Mouse (Mus musculus): ENCODE measurements around the gene Ier3. TPM values are rescaled to one million over a fixed set of nuclear protein-coding genes. Genes with fewer than 3 reads are reported as not detected.

Gene Ier3
- 3.7 and 5.1 TPM in 2 replicates for polyA plus RNA-seq (2012; rRNA removed)

GRCm38 (mm10) chr17:35821439-35822430 is at the start of gene Ier3:
Ier3 (plus strand) TSS chr17:35821684.
- Histone ChIP-seq H3K27me3 (ENCODE audit: control insufficient read depth, insufficient read depth, low read length) (0 out of 2 replicates have a peak, but pooled peaks cover 2% of the 10 kb centered on the region), H3K36me3 (ENCODE audit: control insufficient read depth, insufficient read depth, low read length) (0 out of 2 replicates have a peak, but pooled peaks cover 1% of the 10 kb centered on the region), H3K27ac (ENCODE audit: insufficient read depth, low read length) (peak within 1 kb of the TSS; percentile 58), H3K4me1 (ENCODE audit: control insufficient read depth, insufficient read depth, insufficient read length) (peaks cover 14% of the 10 kb centered on the region; the same call in 1 of the 2 replicates), H3K4me3 (ENCODE audit: extremely low read depth, insufficient read depth, insufficient read length) (peak within 1 kb of the TSS; percentile 77)
- WGBS = 1% methylated on average over 62 of the region's 62 CpGs
- TF ChIP-seq CTCF (IDR thresholded peaks at IDR 0.05; ENCODE audit: extremely low read depth, insufficient read depth, insufficient read length, insufficient replicate concordance) (no peak), POLR2A (IDR thresholded peaks at IDR 0.05; ENCODE audit: low read depth, low read length) (peak; percentile 45; the same call in 1 of the 2 replicates)
- DNase-seq (ENCODE audit: low read depth in 1 of 2, low spot score in 2 of 2) = peak in 1 of 2 experiments; percentile 25

DNA sequence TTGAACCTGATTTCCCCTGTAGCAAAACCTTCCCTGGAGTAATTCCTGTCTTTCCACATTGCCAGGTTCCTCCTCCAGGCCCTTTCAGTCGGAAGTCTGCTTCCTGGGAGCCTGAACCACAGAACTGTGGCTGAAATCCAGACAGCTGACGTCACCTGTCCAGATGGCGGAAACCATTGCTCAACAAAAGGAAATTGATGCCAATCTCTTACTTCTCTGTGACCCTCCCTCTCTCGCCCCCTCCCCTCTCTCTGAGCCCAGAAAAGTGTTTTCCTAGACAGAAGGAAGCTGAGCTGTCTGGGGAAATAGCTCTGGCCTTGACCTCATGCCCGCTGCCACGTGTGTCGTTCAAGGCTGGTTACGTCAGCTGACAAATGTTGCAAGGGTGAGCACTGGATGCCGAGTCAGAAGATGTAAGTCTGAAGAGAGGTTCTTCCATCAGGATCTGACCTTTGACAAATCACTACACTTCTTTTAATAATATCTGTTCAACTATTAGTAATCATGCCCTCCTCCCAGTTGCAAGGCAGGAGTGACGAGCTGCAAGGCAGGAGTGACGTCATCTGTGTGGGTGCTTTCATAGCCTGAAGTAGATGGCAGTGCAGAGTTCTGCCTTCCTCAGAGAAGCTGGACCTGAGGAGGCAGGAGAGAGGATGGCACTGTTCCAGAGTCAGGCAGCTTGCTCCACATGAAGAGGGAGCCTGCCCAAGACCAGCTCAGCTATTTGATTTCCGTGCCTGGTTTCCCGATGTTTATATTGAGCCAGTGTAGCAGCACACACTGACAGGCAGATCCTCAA is 44.5 kb upstream of the Ier3 start:
- peaks cover 5% of the 10 kb centered on the region; the same call in 1 of the 2 replicates for H3K4me1 ChIP-seq (ENCODE audit: control insufficient read depth, insufficient read depth, insufficient read length)
- H3K4me3 ChIP-seq (ENCODE audit: extremely low read depth, insufficient read depth, insufficient read length) = no peak overlapping the region
- TF ChIP-seq POLR2A (IDR thresholded peaks at IDR 0.05; ENCODE audit: low read depth, low read length) (no peak), CTCF (IDR thresholded peaks at IDR 0.05; ENCODE audit: extremely low read depth, insufficient read depth, insufficient read length, insufficient replicate concordance) (no peak)
- H3K27ac ChIP-seq (ENCODE audit: insufficient read depth, low read length) = no peak overlapping the region
- H3K36me3 ChIP-seq (ENCODE audit: control insufficient read depth, insufficient read depth, low read length) = no peaks in the 10 kb centered on the region
- no peaks in the 10 kb centered on the region for H3K27me3 ChIP-seq (ENCODE audit: control insufficient read depth, insufficient read depth, low read length)
- WGBS = 29% methylated on average over 13 of the region's 13 CpGs
- no peak for DNase-seq (ENCODE audit: low read depth in 1 of 2, low spot score in 2 of 2)

- TF ChIP-seq CTCF (IDR thresholded peaks at IDR 0.05; ENCODE audit: extremely low read depth, insufficient read depth, insufficient read length, insufficient replicate concordance) (no peak), POLR2A (IDR thresholded peaks at IDR 0.05; ENCODE audit: low read depth, low read length) (no peak)
- Histone ChIP-seq H3K36me3 (ENCODE audit: control insufficient read depth, insufficient read depth, low read length) (no peaks in the 10 kb centered on the region), H3K27me3 (ENCODE audit: control insufficient read depth, insufficient read depth, low read length) (no peaks in the 10 kb centered on the region), H3K4me1 (ENCODE audit: control insufficient read depth, insufficient read depth, insufficient read length) (peaks cover 5% of the 10 kb centered on the region; the same call in 1 of the 2 replicates), H3K4me3 (ENCODE audit: extremely low read depth, insufficient read depth, insufficient read length) (no peak overlapping the region), H3K27ac (ENCODE audit: insufficient read depth, low read length) (no peak overlapping the region)
- no peak for DNase-seq (ENCODE audit: low read depth in 1 of 2, low spot score in 2 of 2)
- WGBS = 65% methylated on average over 6 of the region's 6 CpGs
Measured at GRCm38 (mm10) chr17:35778965-35779364, 42.5 kb upstream of the Ier3 start.

- H3K36me3 ChIP-seq (ENCODE audit: control insufficient read depth, insufficient read depth, low read length) = no peaks in the 10 kb centered on the region
- H3K4me3 ChIP-seq (ENCODE audit: extremely low read depth, insufficient read depth, insufficient read length) = no peak overlapping the region
- WGBS = 61% methylated on average over 10 of the region's 10 CpGs
- no peak for TF ChIP-seq POLR2A (IDR thresholded peaks at IDR 0.05; ENCODE audit: low read depth, low read length)
- no peak for TF ChIP-seq CTCF (IDR thresholded peaks at IDR 0.05; ENCODE audit: extremely low read depth, insufficient read depth, insufficient read length, insufficient replicate concordance)
- H3K4me1 ChIP-seq (ENCODE audit: control insufficient read depth, insufficient read depth, insufficient read length) = peaks cover 5% of the 10 kb centered on the region; the same call in 1 of the 2 replicates
- H3K27me3 ChIP-seq (ENCODE audit: control insufficient read depth, insufficient read depth, low read length) = no peaks in the 10 kb centered on the region
- H3K27ac ChIP-seq (ENCODE audit: insufficient read depth, low read length) = no peak overlapping the region
- no peak for DNase-seq (ENCODE audit: low read depth in 1 of 2, low spot score in 2 of 2)
Measured at GRCm38 (mm10) chr17:35779466-35780205, 41.8 kb upstream of the Ier3 start.

DNA sequence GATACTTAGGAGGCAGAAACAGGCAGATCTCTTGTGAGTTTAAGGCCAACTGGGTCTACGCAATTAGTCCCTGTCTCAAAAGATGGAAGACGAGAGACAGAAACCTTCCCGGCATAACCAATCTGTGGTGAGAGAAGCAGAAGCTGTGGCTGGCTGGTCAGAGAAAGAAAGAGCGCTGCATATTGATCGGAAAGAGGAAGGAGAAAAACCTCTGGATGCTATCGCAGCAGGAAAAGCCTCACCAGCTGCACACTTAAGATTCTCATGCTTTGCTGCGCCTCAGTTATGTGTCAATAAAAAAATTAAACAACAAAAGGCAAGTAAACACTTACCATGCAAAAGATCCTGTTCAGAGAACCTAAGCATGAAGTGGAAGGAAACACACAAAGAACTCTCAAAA is 41.1 kb upstream of the Ier3 start:
- WGBS = 30% methylated on average over 7 of the region's 7 CpGs
- TF ChIP-seq CTCF (IDR thresholded peaks at IDR 0.05; ENCODE audit: extremely low read depth, insufficient read depth, insufficient read length, insufficient replicate concordance) (no peak), POLR2A (IDR thresholded peaks at IDR 0.05; ENCODE audit: low read depth, low read length) (no peak)
- peaks cover 5% of the 10 kb centered on the region; the same call in 1 of the 2 replicates for H3K4me1 ChIP-seq (ENCODE audit: control insufficient read depth, insufficient read depth, insufficient read length)

DNA sequence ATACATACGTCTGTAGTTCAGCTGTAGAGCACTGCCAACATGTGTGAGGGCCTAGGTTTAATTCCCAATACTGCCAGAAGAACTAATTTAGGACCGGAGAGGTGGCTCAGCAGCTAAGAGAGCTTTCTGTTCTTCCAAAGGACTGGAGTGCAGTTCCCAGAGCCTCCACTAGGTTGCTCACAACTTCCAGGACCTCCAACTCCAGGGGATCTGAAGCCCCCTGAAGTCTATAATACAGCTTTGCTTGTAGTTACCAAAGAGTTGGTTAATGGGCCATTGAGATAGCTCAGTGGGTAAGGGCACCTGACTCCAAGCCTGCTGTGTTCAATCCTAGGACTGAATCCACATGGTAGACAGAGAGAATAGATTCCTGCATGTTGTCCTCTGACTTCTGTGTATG is 39.1 kb upstream of the Ier3 start:
- H3K4me1 ChIP-seq (ENCODE audit: control insufficient read depth, insufficient read depth, insufficient read length) = no peaks in the 10 kb centered on the region
- H3K4me3 ChIP-seq (ENCODE audit: extremely low read depth, insufficient read depth, insufficient read length) = no peak overlapping the region
- 92% methylated on average over 2 of the region's 2 CpGs for WGBS
- no peaks in the 10 kb centered on the region for H3K27me3 ChIP-seq (ENCODE audit: control insufficient read depth, insufficient read depth, low read length)
- no peak for DNase-seq (ENCODE audit: low read depth in 1 of 2, low spot score in 2 of 2)
- TF ChIP-seq POLR2A (IDR thresholded peaks at IDR 0.05; ENCODE audit: low read depth, low read length) = no peak
- TF ChIP-seq CTCF (IDR thresholded peaks at IDR 0.05; ENCODE audit: extremely low read depth, insufficient read depth, insufficient read length, insufficient replicate concordance) = no peak
- H3K27ac ChIP-seq (ENCODE audit: insufficient read depth, low read length) = no peak overlapping the region
- H3K36me3 ChIP-seq (ENCODE audit: control insufficient read depth, insufficient read depth, low read length) = no peaks in the 10 kb centered on the region

More for the DNA sequence above, 41.1 kb upstream of the Ier3 start:
- Histone ChIP-seq H3K4me3 (ENCODE audit: extremely low read depth, insufficient read depth, insufficient read length) (no peak overlapping the region), H3K27me3 (ENCODE audit: control insufficient read depth, insufficient read depth, low read length) (no peaks in the 10 kb centered on the region), H3K27ac (ENCODE audit: insufficient read depth, low read length) (no peak overlapping the region), H3K36me3 (ENCODE audit: control insufficient read depth, insufficient read depth, low read length) (no peaks in the 10 kb centered on the region)
- no peak for DNase-seq (ENCODE audit: low read depth in 1 of 2, low spot score in 2 of 2)

Measured in spleen, adult 2 months (tissue).